Mouse (Mus musculus): ENCODE results near the gene Cyp2c65.
"Not testable (repeated sequence)": the region's sequence is repeated elsewhere in the genome, so short reads cannot be mapped to it uniquely, and the experiment has no call there.

Gene Cyp2c65

GRCm38 (mm10) chr19:39060719-39061118, at the start of gene Cyp2c65:
TSS of gene Cyp2c65 (plus strand) at chr19:39061015.
- DNase-seq (ENCODE audit: low read depth), result no peak

DNA sequence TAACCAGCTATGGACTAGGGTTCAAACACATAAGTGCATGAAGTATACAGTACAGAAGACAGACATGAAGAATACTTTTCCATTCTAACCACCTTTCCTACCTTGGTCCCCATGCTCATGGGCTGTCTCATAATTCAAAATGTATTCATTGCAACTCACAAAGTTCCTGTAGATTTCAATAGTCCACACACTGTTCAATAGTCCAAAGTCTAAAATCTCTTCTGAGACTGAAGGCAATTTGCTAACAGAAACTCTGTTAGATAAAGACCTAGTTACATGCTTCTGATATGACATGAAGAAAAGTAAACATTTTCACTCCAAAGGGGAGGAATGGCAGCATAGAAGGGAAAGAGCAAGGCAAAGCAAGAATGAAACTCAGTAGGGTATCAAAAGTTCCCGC, 2.9 kb upstream of the Cyp2c65 start:
- DNase-seq (ENCODE audit: low read depth), result no peak

- DNase-seq (ENCODE audit: low read depth), result not testable (repeated sequence)
These were observed 38.0 kb downstream of the Cyp2c65 start for GRCm38 (mm10) chr19:39098779-39099178.

DNA sequence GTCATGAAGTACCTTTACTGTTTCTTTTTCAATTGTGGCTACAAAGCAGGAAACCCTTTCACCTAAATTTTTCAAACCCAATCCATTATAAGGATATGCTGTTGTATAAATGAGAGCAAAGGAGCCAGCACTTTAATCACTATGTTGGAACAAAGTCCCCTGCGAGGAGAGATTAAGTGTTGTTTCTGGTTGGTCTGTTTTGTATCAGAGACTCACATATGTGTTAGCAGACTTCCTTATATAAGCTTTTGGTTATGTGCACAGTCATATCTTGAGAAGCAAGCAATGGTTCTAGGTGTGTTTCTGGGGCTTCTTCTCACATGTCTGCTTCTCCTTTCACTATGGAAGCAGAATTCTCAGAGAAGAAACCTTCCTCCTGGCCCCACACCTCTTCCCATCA, 52.8 kb downstream of the Cyp2c65 start, which contains the start of gene Cyp2c66:
Gene Cyp2c66 (plus strand): TSS at position 255 of the 400 bp plus-strand sequence.
- no peak for DNase-seq (ENCODE audit: low read depth)
